Mouse (Mus musculus) B cell, adult 67 days (primary cell): ENCODE measurements around the gene Gcfc2. TPM values are rescaled to one million over a fixed set of nuclear protein-coding genes. Genes with fewer than 3 reads are reported as not detected.

Experiments used
- total RNA-seq, 2 experiments: library from RNA; stranded (reverse); gene quantifications; 4 replicates each; pipeline ENCODE4 v1.2.4; 2023

The Gcfc2 gene
- 10 to 100 TPM; 25.2 to 29.6 TPM for total RNA-seq

DNA sequence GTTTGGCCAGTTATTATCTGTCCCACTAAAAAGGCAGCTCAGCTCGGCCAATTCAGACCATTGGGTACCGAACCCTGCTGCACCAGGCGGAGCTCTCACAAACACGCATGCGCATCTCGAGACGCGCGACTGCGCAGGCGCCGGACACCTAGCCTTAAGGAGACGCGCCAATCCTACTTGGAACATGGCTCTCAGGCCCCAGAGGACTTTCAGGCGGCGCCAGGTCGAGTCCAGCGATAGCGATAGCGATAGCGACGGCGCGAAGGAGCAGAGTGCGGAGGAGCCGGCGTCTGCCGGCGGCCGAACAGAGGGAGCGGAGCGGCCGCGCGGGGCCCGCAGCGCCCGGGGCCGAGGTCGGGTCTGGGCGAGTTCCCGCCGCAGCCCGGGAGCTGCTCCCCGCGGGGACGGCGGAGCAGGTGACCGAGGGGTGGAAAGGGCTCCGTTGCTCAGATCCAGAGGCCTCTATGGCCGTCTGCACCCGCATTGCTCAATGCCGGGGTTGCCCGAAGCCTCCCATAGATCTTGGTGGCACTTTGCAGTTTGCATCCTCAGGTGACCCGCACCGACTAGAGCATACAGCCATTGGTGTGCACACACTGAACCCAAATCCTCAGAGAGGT, at the start of gene Gcfc2:
Gene Gcfc2 (plus strand): TSS at position 147 of the 620 bp plus-strand sequence.

DNA sequence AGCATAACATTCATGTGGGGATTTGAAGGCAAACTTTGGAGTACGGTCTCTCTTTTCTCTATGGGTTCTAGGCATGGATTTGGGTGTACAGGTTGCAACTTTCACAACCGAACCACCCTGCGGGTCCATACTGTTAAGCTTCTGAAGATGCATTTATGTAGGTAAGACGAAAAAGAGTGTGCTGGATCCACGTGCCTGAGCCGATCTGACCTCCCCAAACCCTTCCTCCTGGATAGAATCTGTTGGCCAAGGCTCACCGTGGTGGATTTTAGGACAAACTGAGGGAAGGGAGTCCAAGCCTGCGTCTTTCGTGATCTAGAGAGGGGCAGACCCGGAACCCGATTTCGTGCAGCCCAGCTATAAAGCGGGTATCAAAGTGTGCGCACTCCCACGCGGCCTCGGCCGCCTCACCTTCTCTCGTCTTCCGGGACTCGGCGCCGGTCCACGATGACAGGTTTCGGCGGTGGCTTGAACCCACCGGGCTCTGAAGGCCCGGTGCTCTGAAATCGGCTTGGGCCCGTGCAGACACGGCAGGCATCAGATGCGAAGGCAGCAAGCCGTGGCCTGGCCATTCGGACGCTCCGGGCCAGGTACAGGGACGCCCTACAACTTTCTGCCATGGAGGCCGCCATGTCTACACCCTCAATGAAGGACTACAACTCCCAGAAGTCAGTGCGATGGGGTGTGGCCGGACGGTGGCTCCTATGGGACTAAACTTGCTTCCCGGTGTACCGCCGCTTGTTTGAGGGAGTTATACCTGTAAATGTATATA, 42.0 kb downstream of the Gcfc2 start, which contains the start of gene Mrpl19:
Gene Mrpl19 (minus strand): TSS at position 663 of the 772 bp plus-strand sequence.

Other genes starting within 250 kb of the Gcfc2 start
- 10 to 100 TPM; 26.0 to 30.5 TPM for gene Mrpl19, start 42.3 kb downstream of the Gcfc2 start, total RNA-seq
- not detected for gene Eva1a, start 117.4 kb downstream of the Gcfc2 start, total RNA-seq